Mouse (Mus musculus): Measurements from ENCODE around the gene Armc3.

GRCm38 (mm10) chr2:19344636-19345413 is 145.7 kb downstream of the Armc3 start:
- TF ChIP-seq CTCF (IDR thresholded peaks at IDR 0.05; ENCODE audit: insufficient read depth, low read length) (peak; percentile 95), POLR2A (IDR thresholded peaks at IDR 0.05; ENCODE audit: borderline replicate concordance, extremely low read depth, low read depth, low read length) (no peak)
